Mouse (Mus musculus): ENCODE results near the gene Fgfr2.

DNA sequence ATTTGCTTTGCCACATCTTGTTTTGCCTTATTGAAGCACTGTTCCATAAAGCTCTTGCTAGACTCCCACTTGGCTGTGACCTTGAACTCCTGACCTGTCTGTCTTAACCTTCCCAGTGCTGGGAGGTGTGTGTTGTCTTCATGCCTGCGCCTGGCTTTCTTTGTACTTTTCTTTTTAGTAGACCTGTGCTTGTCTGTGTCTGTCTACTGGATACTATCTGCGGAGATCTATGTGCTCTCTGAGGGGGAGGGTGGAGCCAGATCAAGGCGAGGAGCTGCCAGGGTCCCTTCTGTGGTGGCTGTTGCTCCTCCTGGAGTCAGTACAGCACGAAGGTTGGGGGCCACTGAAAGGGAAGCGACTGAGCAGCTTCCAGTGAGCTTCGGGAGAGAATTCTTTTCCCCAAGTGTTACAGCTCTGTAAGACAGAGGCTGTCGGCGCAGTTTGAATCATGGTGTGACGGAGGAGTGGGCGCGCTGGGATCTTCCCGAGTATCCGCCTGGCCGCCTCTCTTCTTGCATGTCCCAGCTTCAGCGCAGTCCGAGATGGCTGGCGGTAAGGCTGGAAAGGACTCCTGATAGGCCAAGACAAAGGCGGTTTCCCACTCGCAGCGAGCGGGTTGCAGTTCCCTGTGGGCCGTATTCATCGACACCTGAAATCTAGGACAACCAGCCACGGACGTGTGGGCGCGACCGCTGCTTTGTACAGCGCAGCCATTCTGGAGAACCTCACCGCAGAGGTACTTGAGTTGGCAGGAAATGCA lies 2356.6 kb downstream of the Fgfr2 start:
- TF ChIP-seq POLR2A (IDR thresholded peaks at IDR 0.05; ENCODE audit: insufficient read length, low read depth) (no peak), TCF12 (IDR thresholded peaks at IDR 0.05; ENCODE audit: insufficient read depth, poor library complexity, severe bottlenecking) (no peak), MAX (IDR thresholded peaks at IDR 0.05; ENCODE audit: low read depth) (no peak), SRF (IDR thresholded peaks at IDR 0.05; ENCODE audit: control insufficient read depth, insufficient read length, low read depth) (no peak), MYOG (IDR thresholded peaks at IDR 0.05; ENCODE audit: control insufficient read depth in 1 of 3, insufficient read depth in 1 of 3, insufficient read length in 2 of 3, low read depth in 2 of 3) (no peak), CEBPB (IDR thresholded peaks at IDR 0.05; ENCODE audit: insufficient read depth, poor library complexity, severe bottlenecking) (no peak)
